Mouse (Mus musculus): ENCODE measurements around the gene 1700001P01Rik. TPM values are rescaled to one million over a fixed set of nuclear protein-coding genes. Genes with fewer than 3 reads are reported as not detected.

The 1700001P01Rik gene
- polyA plus RNA-seq (2012; ENCODE audit: insufficient read depth, insufficient read length, low replicate concordance, missing spikeins): not detected in 2 replicates

- Histone ChIP-seq H3K27ac (ENCODE audit: insufficient read depth, low read depth, low read length) (no peak within 1 kb of the TSS), H3K4me1 (ENCODE audit: control insufficient read depth, insufficient read depth, low read length) (peaks cover 3% of the 10 kb centered on the region), H3K4me3 (ENCODE audit: insufficient read depth, low read depth, low read length) (no peak within 1 kb of the TSS)
- no peak for TF ChIP-seq POLR2A (IDR thresholded peaks at IDR 0.05; ENCODE audit: insufficient read depth, low read depth, low read length)
- TF ChIP-seq CTCF (IDR thresholded peaks at IDR 0.05; ENCODE audit: insufficient read depth, low read depth, low read length): no peak
- 45% methylated on average over 17 of the region's 17 CpGs for WGBS
These were observed at the start of gene 1700001P01Rik for GRCm38 (mm10) chr11:97775808-97776496. TSS of gene 1700001P01Rik (minus strand) at chr11:97775918.

GRCm38 (mm10) chr11:97825295-97825694 lies 49.6 kb upstream of the 1700001P01Rik start:
- H3K4me3 ChIP-seq (ENCODE audit: insufficient read depth, low read depth, low read length): no peak overlapping the region
- H3K4me1 ChIP-seq (ENCODE audit: control insufficient read depth, insufficient read depth, low read length): peaks cover 31% of the 10 kb centered on the region
- TF ChIP-seq CTCF (IDR thresholded peaks at IDR 0.05; ENCODE audit: insufficient read depth, low read depth, low read length) (no peak), POLR2A (IDR thresholded peaks at IDR 0.05; ENCODE audit: insufficient read depth, low read depth, low read length) (no peak)
- H3K27ac ChIP-seq (ENCODE audit: insufficient read depth, low read depth, low read length): no peak overlapping the region; the same call in 1 of the 2 replicates
- WGBS: 80% methylated on average over 10 of the region's 10 CpGs

DNA sequence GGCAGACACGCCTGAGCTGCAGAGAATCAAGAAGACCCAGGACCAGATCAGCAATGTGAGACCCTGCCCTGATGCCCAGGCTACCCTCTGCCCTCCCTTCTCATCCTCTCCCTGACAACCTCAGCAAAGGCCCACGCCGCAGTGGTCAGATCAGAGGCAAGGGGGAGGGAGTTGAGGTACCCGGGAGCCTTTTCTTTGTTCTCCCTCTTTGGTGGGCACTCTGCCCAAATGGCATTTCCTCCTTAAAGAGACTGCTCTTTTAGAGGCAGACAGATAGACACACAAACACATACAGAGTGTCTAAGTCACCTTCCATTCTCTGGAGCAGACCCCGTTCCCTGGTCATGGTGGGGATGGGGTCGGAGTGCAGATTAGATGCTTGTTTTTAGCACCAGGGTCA lies 49.2 kb upstream of the 1700001P01Rik start:
- TF ChIP-seq POLR2A (IDR thresholded peaks at IDR 0.05; ENCODE audit: insufficient read depth, low read depth, low read length) (no peak), CTCF (IDR thresholded peaks at IDR 0.05; ENCODE audit: insufficient read depth, low read depth, low read length) (no peak)
- Histone ChIP-seq H3K4me3 (ENCODE audit: insufficient read depth, low read depth, low read length) (no peak overlapping the region), H3K27ac (ENCODE audit: insufficient read depth, low read depth, low read length) (no peak overlapping the region; the same call in 1 of the 2 replicates), H3K4me1 (ENCODE audit: control insufficient read depth, insufficient read depth, low read length) (peaks cover 31% of the 10 kb centered on the region)
- 44% methylated on average over 6 of the region's 6 CpGs for WGBS

DNA sequence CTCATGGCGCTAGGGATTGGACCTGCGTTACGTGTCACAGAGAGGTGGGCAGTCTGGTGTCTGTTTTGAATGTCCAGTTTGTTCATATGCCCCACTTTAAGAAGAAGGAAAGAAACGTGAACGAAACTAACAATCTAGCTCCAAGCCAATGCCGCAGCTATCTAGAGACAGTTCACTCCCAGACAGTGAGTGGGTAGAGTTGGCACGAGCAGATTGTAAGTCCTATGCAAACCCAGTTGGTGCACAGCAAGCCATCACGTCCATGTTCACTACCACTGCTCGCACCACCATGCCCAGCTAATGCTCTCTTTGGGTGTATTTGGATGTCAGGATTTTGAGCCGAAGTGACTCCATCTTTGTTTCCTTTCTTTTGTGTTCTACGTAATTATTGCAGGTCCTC lies 48.5 kb upstream of the 1700001P01Rik start:
- Histone ChIP-seq H3K4me1 (ENCODE audit: control insufficient read depth, insufficient read depth, low read length) (peaks cover 33% of the 10 kb centered on the region), H3K4me3 (ENCODE audit: insufficient read depth, low read depth, low read length) (no peak overlapping the region), H3K27ac (ENCODE audit: insufficient read depth, low read depth, low read length) (no peak overlapping the region)
- WGBS: 91% methylated on average over 11 of the region's 11 CpGs
- no peak for TF ChIP-seq POLR2A (IDR thresholded peaks at IDR 0.05; ENCODE audit: insufficient read depth, low read depth, low read length)
- TF ChIP-seq CTCF (IDR thresholded peaks at IDR 0.05; ENCODE audit: insufficient read depth, low read depth, low read length): no peak

GRCm38 (mm10) chr11:97822840-97823603 lies 47.3 kb upstream of the 1700001P01Rik start:
- Histone ChIP-seq H3K4me3 (ENCODE audit: insufficient read depth, low read depth, low read length) (no peak overlapping the region), H3K27ac (ENCODE audit: insufficient read depth, low read depth, low read length) (no peak overlapping the region), H3K4me1 (ENCODE audit: control insufficient read depth, insufficient read depth, low read length) (peaks cover 42% of the 10 kb centered on the region)
- WGBS: 72% methylated on average over 20 of the region's 20 CpGs
- no peak for TF ChIP-seq CTCF (IDR thresholded peaks at IDR 0.05; ENCODE audit: insufficient read depth, low read depth, low read length)
- no peak for TF ChIP-seq POLR2A (IDR thresholded peaks at IDR 0.05; ENCODE audit: insufficient read depth, low read depth, low read length)

DNA sequence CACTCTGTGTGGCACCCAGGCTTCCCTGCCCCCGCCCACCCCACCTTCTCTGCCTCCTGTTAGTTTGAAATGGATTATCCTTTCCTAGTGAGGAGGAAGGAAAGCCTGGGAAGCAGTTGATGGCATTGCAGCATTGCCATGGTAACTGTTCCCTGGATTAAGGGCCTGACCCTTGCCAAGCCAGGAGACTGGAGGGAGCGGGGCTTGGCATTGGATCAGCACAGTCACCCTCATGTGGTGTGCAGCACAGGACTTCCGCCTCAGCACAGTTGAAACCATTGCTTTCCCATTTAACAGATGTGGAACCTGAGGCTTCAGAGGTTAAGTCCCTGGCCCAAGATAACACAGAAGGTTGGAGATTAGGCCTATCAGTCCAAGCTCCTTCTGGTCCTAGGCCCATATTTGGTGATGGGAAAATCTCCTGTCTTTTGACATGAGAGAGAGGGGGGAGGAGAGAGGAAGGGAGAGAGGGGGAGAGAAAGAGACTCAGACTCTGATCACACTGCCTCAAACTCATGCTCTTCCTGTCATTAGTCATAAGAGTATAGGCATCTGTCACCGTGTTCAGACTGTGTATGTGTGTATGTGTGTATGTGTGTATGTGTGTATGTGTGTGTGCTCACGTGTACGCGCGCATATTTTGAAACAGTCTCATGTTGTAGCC lies 45.8 kb upstream of the 1700001P01Rik start:
- 91% methylated on average over 8 of the region's 8 CpGs for WGBS
- Histone ChIP-seq H3K27ac (ENCODE audit: insufficient read depth, low read depth, low read length) (no peak overlapping the region), H3K4me3 (ENCODE audit: insufficient read depth, low read depth, low read length) (no peak overlapping the region), H3K4me1 (ENCODE audit: control insufficient read depth, insufficient read depth, low read length) (peaks cover 44% of the 10 kb centered on the region)
- TF ChIP-seq CTCF (IDR thresholded peaks at IDR 0.05; ENCODE audit: insufficient read depth, low read depth, low read length) (no peak), POLR2A (IDR thresholded peaks at IDR 0.05; ENCODE audit: insufficient read depth, low read depth, low read length) (no peak)

DNA sequence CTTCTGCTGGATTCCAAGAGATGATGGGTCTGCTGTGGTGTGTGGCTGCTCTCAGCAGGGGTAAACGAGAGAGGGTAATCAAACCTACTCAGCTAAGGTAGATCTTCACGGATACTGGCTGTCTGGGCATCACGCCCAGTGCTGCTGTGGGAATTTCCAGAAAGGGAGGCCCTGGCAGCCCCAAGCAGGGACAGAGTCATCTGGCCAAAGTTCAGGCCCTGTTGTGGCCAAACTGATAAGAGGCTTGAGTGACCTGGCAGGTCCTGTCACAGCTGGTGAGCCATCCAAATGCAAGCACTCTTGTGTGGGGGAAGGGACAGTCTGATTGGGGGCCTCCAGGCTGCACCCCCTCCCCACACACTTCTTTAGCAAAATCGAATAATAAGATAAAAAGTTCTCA lies 45.1 kb upstream of the 1700001P01Rik start:
- TF ChIP-seq CTCF (IDR thresholded peaks at IDR 0.05; ENCODE audit: insufficient read depth, low read depth, low read length) (no peak), POLR2A (IDR thresholded peaks at IDR 0.05; ENCODE audit: insufficient read depth, low read depth, low read length) (no peak)
- H3K4me3 ChIP-seq (ENCODE audit: insufficient read depth, low read depth, low read length): no peak overlapping the region
- no peak overlapping the region for H3K27ac ChIP-seq (ENCODE audit: insufficient read depth, low read depth, low read length)
- 44% methylated on average over 4 of the region's 4 CpGs for WGBS
- H3K4me1 ChIP-seq (ENCODE audit: control insufficient read depth, insufficient read depth, low read length): peaks cover 40% of the 10 kb centered on the region

DNA sequence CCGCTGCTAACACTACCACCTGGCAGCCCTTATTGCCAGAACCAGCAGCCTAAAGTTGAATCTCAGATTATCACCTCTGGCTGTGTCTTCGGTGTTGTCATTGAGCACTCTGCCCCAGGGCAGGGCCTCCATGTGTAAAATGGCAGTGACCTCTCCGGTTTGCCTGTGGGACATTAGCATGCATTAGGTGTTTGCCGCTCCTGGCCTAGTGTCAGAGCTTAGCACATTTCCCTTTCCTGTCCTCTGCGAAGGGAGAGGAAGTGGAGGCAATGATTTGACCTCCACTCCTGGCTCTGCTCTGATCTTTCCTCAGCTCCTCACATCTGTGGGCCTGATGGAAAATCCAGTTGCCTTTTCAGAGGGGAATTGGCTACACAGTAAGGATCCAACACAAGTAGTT lies 44.2 kb upstream of the 1700001P01Rik start:
- TF ChIP-seq CTCF (IDR thresholded peaks at IDR 0.05; ENCODE audit: insufficient read depth, low read depth, low read length) (no peak), POLR2A (IDR thresholded peaks at IDR 0.05; ENCODE audit: insufficient read depth, low read depth, low read length) (no peak)
- no peak overlapping the region for H3K27ac ChIP-seq (ENCODE audit: insufficient read depth, low read depth, low read length)
- 81% methylated on average over 5 of the region's 5 CpGs for WGBS
- H3K4me1 ChIP-seq (ENCODE audit: control insufficient read depth, insufficient read depth, low read length): peaks cover 41% of the 10 kb centered on the region
- no peak overlapping the region for H3K4me3 ChIP-seq (ENCODE audit: insufficient read depth, low read depth, low read length)

Data from olfactory bulb, adult 2 months (tissue).